Mouse (Mus musculus) kidney, embryonic 15.5 days (tissue): ENCODE measurements around the gene Erg. TPM values are rescaled to one million over a fixed set of nuclear protein-coding genes. Genes with fewer than 3 reads are reported as not detected.

Experiments
- ATAC-seq: fragments of 200-750 bp; cut with Nextera tagmentation; replicated peaks from 2 replicates; pipeline ENCODE4 v1.8.0; 2017; ENCODE audit warnings: moderate TSS enrichment; ENCODE audit not compliant: low FRiP score
- H3K27ac ChIP-seq: fragments of 300-500 bp; sonication (generic); 2 replicates; pipeline ENCODE4 v1.5.1; 2015; ENCODE audit warnings: mild to moderate bottlenecking, inconsistent platforms
- H3K27me3 ChIP-seq: fragments of 300-500 bp; sonication (generic); 2 replicates; pipeline ENCODE4 v1.6.1; 2015; ENCODE audit warnings: inconsistent platforms
- H3K36me3 ChIP-seq: fragments of 300-500 bp; sonication (generic); 2 replicates; pipeline ENCODE4 v1.6.1; 2015; ENCODE audit warnings: inconsistent platforms
- H3K4me1 ChIP-seq: fragments of 300-500 bp; sonication (generic); 2 replicates; pipeline ENCODE4 v1.6.1; 2015; ENCODE audit warnings: inconsistent platforms
- H3K4me2 ChIP-seq: fragments of 300-500 bp; sonication (generic); 2 replicates; pipeline ENCODE4 v1.6.1; 2015; ENCODE audit warnings: moderate library complexity, mild to moderate bottlenecking, inconsistent platforms
- H3K4me3 ChIP-seq: fragments of 300-500 bp; sonication (generic); replicated peaks from 2 replicates; pipeline ENCODE4 v1.5.1; 2015; ENCODE audit warnings: mild to moderate bottlenecking, inconsistent platforms
- H3K9ac ChIP-seq: fragments of 300-500 bp; sonication (generic); 2 replicates; pipeline ENCODE4 v1.6.1; 2015; ENCODE audit warnings: mild to moderate bottlenecking, inconsistent platforms
- H3K9me3 ChIP-seq: fragments of 300-500 bp; sonication (generic); replicated peaks from 2 replicates; pipeline ENCODE4 v1.6.1; 2016; ENCODE audit warnings: inconsistent platforms
- WGBS: fragments of 180-500 bp; shearing (Covaris S2); methylation state at CpG from one replicate; pipeline ENCODE4 v1.1.7; 2015; ENCODE audit warnings: mixed read lengths; 5-methylcytosine and 5-hydroxymethylcytosine counted together
- polyA plus RNA-seq: library from polyadenylated mRNA; unstranded; fragments of >200 nt; fragmentation: Nextera tagmentation; extraction: Ambion mirVana; gene quantifications from 2 replicates; pipeline ENCODE4 v1.2.1, GENCODE M21; 2015

Gene Erg
- polyA plus RNA-seq, 1 experiment from 2014 or later = 8.4 TPM

- H3K9me3 ChIP-seq = no peaks in the 10 kb centered on the region
- no peaks in the 10 kb centered on the region for H3K36me3 ChIP-seq
- H3K4me3 ChIP-seq = no peak overlapping the region
- no peaks in the 10 kb centered on the region for H3K4me1 ChIP-seq
- H3K9ac ChIP-seq = no peak overlapping the region
- 98% methylated on average over 3 of the region's 3 CpGs for WGBS
- H3K27me3 ChIP-seq = no peaks in the 10 kb centered on the region
- ATAC-seq = no peak
- no peak overlapping the region for H3K27ac ChIP-seq
- H3K4me2 ChIP-seq = no peak overlapping the region
Observed at GRCm38 (mm10) chr16:95405496-95405895, 180.9 kb downstream of the Erg start.

DNA sequence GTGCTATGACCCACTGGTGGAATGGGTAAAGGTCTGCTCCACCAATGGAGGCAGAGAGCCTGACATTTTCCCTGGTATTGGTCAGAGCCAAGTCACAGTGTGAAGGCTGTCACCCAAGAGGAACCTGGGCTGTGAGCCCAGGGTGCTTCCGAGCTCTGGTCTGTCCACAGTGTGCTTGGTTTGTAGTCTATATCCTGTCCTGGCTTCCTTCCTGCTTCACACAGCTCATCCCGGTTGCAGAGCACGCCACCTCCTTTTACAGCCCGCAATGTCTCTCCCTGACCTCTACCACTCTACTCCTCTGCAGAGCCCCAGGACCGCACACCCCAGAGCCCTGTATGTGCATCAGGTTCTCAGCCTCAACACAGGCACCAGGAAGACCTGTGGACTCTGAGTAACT, 182.9 kb downstream of the Erg start:
- Histone ChIP-seq H3K27ac (no peak overlapping the region), H3K27me3 (no peaks in the 10 kb centered on the region), H3K4me1 (peaks cover 5% of the 10 kb centered on the region; the same call in 1 of the 2 replicates), H3K9me3 (no peaks in the 10 kb centered on the region), H3K9ac (no peak overlapping the region), H3K4me2 (no peak overlapping the region), H3K36me3 (no peaks in the 10 kb centered on the region), H3K4me3 (no peak overlapping the region)
- no peak for ATAC-seq
- 76% methylated on average over 5 of the region's 5 CpGs for WGBS

GRCm38 (mm10) chr16:95401869-95402268, 184.5 kb downstream of the Erg start:
- H3K9ac ChIP-seq = no peak overlapping the region
- 80% methylated on average over 9 of the region's 9 CpGs for whole genome bisulfite sequencing
- no peak overlapping the region for H3K4me2 ChIP-seq
- no peaks in the 10 kb centered on the region for H3K36me3 ChIP-seq
- H3K4me1 ChIP-seq = peaks cover 5% of the 10 kb centered on the region; the same call in 1 of the 2 replicates
- no peaks in the 10 kb centered on the region for H3K9me3 ChIP-seq
- H3K27me3 ChIP-seq = no peaks in the 10 kb centered on the region
- H3K4me3 ChIP-seq = no peak overlapping the region
- no peak for ATAC-seq
- H3K27ac ChIP-seq = no peak overlapping the region

- no peak overlapping the region for H3K9ac ChIP-seq
- no peaks in the 10 kb centered on the region for H3K27me3 ChIP-seq
- no peak overlapping the region for H3K27ac ChIP-seq
- WGBS = 46% methylated on average over 11 of the region's 11 CpGs
- no peak overlapping the region for H3K4me2 ChIP-seq
- no peaks in the 10 kb centered on the region for H3K9me3 ChIP-seq
- peaks cover 5% of the 10 kb centered on the region; the same call in 1 of the 2 replicates for H3K4me1 ChIP-seq
- H3K4me3 ChIP-seq = no peak overlapping the region
- ATAC-seq = no peak
- H3K36me3 ChIP-seq = no peaks in the 10 kb centered on the region
Observed at GRCm38 (mm10) chr16:95398761-95399343, 187.5 kb downstream of the Erg start.

- no peaks in the 10 kb centered on the region for H3K9me3 ChIP-seq
- H3K36me3 ChIP-seq = no peaks in the 10 kb centered on the region
- no peaks in the 10 kb centered on the region for H3K4me1 ChIP-seq
- ATAC-seq = no peak
- WGBS = 81% methylated on average over 1 of the region's 1 CpGs
- H3K4me2 ChIP-seq = no peak overlapping the region
- H3K27me3 ChIP-seq = no peaks in the 10 kb centered on the region
- no peak overlapping the region for H3K27ac ChIP-seq
- H3K9ac ChIP-seq = no peak overlapping the region
- no peak overlapping the region for H3K4me3 ChIP-seq
Observed at GRCm38 (mm10) chr16:95390787-95391186, 195.6 kb downstream of the Erg start.

DNA sequence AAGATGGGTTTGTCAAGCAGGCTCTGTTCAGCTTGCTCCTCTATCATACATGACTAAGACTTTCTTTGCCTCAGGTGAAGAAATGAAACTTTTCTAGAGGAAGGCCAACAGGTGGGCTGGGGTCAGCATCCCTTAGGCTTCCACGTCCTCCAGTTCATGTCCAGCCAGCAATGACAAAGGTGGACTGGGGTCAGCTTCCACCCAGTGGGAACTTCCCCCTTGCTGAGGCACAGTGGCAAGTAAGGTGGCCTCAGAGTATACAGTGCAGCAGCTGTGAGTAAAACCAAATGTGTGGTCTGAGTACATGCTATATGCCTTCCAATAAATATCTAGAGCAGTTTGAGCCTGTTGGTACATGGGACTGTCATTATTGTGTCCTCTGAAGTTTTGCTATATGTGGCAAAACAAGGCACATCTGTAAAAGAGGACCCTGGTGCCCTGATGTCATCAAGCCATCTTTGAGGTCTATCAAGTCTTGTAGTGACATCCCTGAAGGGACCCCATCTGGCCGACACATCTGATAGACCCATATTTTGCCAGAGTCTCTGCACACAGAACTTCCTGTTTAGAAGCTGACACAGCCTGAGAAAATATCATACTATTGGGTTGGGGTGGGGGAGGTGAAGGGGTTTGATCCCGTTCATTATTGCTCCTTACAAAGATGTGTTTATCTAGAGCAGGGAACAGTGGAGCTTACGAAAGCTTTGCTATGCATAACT, 197.4 kb downstream of the Erg start:
- no peak for ATAC-seq
- WGBS = 62% methylated on average over 4 of the region's 4 CpGs
- H3K4me2 ChIP-seq = no peak overlapping the region

DNA sequence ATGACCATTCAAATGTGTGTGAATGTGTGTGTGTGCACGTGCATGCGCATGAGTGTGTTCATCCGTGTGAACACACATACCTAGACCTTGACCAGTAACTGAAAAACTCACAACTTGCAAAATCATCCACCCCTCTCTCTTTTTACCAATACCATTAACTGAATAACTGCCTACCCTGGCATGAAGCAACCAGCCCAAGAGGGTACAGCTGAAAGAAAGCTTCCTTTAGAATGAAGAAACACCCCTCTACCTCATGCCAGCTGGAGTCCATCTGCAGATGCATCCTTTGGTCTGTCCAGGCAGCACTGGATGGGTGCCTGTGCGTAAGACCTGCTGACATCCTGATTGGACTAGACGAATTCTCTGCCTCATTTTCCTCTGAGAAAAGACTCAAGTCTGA, 198.1 kb downstream of the Erg start:
- ATAC-seq = no peak
- Histone ChIP-seq H3K4me3 (no peak overlapping the region), H3K27me3 (no peaks in the 10 kb centered on the region), H3K4me2 (no peak overlapping the region), H3K9ac (no peak overlapping the region), H3K27ac (no peak overlapping the region), H3K4me1 (no peaks in the 10 kb centered on the region), H3K36me3 (no peaks in the 10 kb centered on the region), H3K9me3 (no peaks in the 10 kb centered on the region)
- 91% methylated on average over 5 of the region's 5 CpGs for WGBS

More for the DNA sequence above, 197.4 kb downstream of the Erg start:
- Histone ChIP-seq H3K4me1 (no peaks in the 10 kb centered on the region), H3K9me3 (no peaks in the 10 kb centered on the region), H3K27me3 (no peaks in the 10 kb centered on the region), H3K4me3 (no peak overlapping the region), H3K27ac (no peak overlapping the region), H3K36me3 (no peaks in the 10 kb centered on the region), H3K9ac (no peak overlapping the region)

- Histone ChIP-seq H3K9me3 (no peaks in the 10 kb centered on the region), H3K36me3 (no peaks in the 10 kb centered on the region), H3K4me2 (no peak overlapping the region), H3K27me3 (no peaks in the 10 kb centered on the region), H3K4me3 (no peak overlapping the region), H3K9ac (no peak overlapping the region), H3K4me1 (no peaks in the 10 kb centered on the region), H3K27ac (no peak overlapping the region)
- WGBS = 97% methylated on average over 2 of the region's 2 CpGs
- no peak for ATAC-seq
Observed at GRCm38 (mm10) chr16:95387008-95387407, 199.4 kb downstream of the Erg start.

- H3K27ac ChIP-seq = no peak overlapping the region
- ATAC-seq = no peak
- no peaks in the 10 kb centered on the region for H3K36me3 ChIP-seq
- no peak overlapping the region for H3K4me3 ChIP-seq
- H3K4me2 ChIP-seq = no peak overlapping the region
- no peaks in the 10 kb centered on the region for H3K27me3 ChIP-seq
- no peaks in the 10 kb centered on the region for H3K9me3 ChIP-seq
- H3K9ac ChIP-seq = no peak overlapping the region
- no peaks in the 10 kb centered on the region for H3K4me1 ChIP-seq
- WGBS = 90% methylated on average over 7 of the region's 7 CpGs
Observed at GRCm38 (mm10) chr16:95385299-95385973, 201.0 kb downstream of the Erg start.

DNA sequence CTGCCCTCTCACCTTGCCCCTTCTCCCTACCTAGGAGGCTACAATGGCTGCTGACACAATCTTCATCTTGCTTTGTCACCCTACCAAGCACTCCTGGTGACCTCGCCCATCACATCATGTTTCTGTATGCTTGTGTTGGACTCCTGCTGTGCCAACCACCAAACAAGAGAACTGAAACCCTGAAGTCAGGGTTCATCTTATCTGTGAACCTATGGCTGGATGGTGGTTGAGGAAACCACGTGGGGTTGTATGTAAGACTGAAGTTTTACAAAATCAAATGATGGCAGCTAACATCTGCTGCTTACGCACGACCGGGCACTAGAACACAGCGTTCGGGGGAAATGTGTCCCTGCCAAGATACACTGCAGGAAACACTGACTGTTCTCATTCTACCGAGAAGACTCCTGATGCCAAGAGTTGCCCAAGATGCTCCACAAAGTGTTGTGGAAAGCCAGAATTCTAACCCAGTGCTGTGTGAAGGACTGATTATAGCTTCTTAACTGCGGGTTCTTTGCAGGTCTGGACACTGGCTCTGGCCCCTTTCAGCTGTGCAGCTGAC, 201.7 kb downstream of the Erg start:
- Histone ChIP-seq H3K27ac (no peak overlapping the region), H3K9me3 (no peaks in the 10 kb centered on the region), H3K4me2 (no peak overlapping the region), H3K27me3 (no peaks in the 10 kb centered on the region), H3K36me3 (no peaks in the 10 kb centered on the region), H3K4me3 (no peak overlapping the region), H3K9ac (no peak overlapping the region), H3K4me1 (no peaks in the 10 kb centered on the region)
- ATAC-seq = no peak
- 90% methylated on average over 9 of the region's 9 CpGs for WGBS

DNA sequence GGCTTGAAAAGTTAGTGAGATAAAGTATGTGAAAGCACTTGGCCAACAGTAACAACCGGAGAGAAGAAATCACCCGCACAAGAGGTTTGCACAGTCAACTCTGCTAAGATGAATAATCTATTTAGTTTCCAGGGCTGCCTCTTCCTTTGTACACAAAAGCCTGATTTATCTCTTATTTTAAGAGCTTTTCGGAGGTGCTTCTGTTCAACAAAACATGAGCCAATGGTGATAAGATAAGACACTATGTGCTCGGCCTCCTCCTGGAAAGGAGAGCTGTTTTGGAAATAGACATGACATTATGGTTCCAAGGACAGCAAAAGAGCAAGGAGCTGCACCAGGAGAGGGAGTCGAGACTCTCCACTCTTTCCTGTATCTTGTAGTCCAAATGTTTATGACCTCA, 204.1 kb downstream of the Erg start:
- no peaks in the 10 kb centered on the region for H3K36me3 ChIP-seq
- no peak overlapping the region for H3K4me3 ChIP-seq
- no peak overlapping the region for H3K27ac ChIP-seq
- 58% methylated on average over 5 of the region's 5 CpGs for WGBS
- no peaks in the 10 kb centered on the region for H3K27me3 ChIP-seq
- ATAC-seq = no peak
- no peak overlapping the region for H3K4me2 ChIP-seq
- no peaks in the 10 kb centered on the region for H3K4me1 ChIP-seq
- no peak overlapping the region for H3K9ac ChIP-seq
- no peaks in the 10 kb centered on the region for H3K9me3 ChIP-seq

DNA sequence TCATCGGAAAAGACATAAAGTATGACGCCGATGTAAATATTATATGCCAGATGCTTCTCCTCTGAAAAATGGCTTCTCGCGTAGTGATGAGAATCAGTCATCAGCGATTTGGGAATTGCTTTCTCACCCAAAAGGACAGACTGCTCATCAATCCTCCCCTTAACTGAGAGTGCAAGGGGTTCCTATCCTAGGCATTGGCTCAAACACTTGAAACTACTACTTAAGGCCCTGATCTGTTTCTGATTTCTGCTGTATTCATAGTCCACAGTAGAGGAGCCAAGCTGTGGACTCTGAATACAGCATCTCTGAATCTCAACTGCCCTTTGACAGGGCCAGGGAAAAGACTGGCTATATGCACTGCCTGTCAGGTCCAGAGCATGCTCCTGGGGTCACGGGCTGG, 209.6 kb downstream of the Erg start:
- H3K9me3 ChIP-seq = no peaks in the 10 kb centered on the region
- ATAC-seq = no peak
- H3K9ac ChIP-seq = no peak overlapping the region
- peaks cover 7% of the 10 kb centered on the region; the same call in 1 of the 2 replicates for H3K4me1 ChIP-seq
- H3K4me2 ChIP-seq = no peak overlapping the region
- no peak overlapping the region for H3K4me3 ChIP-seq
- H3K27me3 ChIP-seq = no peaks in the 10 kb centered on the region
- no peak overlapping the region for H3K27ac ChIP-seq
- 81% methylated on average over 7 of the region's 7 CpGs for WGBS
- H3K36me3 ChIP-seq = no peaks in the 10 kb centered on the region
